Mouse (Mus musculus) megakaryocyte, embryonic 14.5 days (primary cell): ENCODE measurements around the gene Dhcr7.

ENCODE experiments used
- FLI1 ChIP-seq: IDR thresholded peaks from 2 replicates; pipeline ENCODE4 v1.6.1; 2012; ENCODE audit warnings: low read length, inconsistent platforms, mixed read lengths
- GATA1 ChIP-seq: IDR thresholded peaks from 3 replicates; pipeline ENCODE4 v1.6.1; 2012; ENCODE audit warnings: mixed read lengths, low read length, inconsistent platforms, borderline replicate concordance

DNA sequence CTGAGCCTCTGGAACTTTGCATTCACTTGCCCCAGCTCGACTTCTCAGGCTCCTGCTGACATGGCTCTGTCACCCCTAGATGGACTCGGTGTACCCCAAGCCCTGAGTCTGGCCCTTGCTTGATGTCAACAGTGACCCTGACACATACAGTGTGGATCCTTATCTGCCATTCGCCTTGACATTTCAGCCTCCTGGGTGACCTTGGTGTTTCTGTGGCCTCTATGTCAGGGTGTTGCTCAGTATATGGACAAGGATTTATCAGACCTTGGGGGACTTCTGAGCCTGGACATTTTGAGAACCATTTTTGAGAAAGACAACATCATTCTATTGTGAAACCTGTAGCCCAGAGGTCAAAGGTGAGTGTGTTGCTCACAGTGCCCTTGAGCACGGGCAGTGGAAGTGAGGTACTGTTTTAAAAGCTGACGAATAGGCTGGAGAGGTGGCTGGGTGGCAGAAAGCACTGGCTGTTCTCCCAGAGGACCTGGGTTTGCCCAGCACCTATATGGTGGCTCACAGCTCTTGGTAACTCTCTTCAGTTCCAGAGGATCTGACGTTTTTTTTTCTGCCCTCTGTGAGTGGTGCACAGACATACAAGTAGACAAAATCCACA lies 10.7 kb downstream of the Dhcr7 start:
- TF ChIP-seq GATA1 (no peak), FLI1 (no peak)
